In genomic region chr11:100714534-100714915, GRCm38 (mm10) we compare ENCODE assay signal across 9 mouse cellular contexts. TPM values are rescaled to one million over a fixed set of nuclear protein-coding genes. Genes with fewer than 3 reads are reported as not detected.
DNase-seq lines count a peak whose midpoint lies in the region; ATAC-seq and TF ChIP-seq lines count a peak whose summit lies in the region.
"Had no signal": no experiment of that assay in that cellular context is flagged by ENCODE, and none has a peak within 500 bp of the region (broad histone marks: within the 10 kb centered on the region; RNA-seq: fewer than 3 reads in every experiment).

No protein-coding gene starts in this region.

- DNase-seq in ES-E14 (ENCODE audit: low read depth, low spot score) = no peak
- DNase-seq in brain, adult 2 months (ENCODE audit: low read depth, low spot score) = peak; percentile 87
- peak; percentile 89 to 91 for DNase-seq in heart, postnatal 10 days
- DNase-seq in layer of hippocampus, adult 18-20 months (ENCODE audit: low spot score in 2 of 2) = peak; percentile 65 to 91
- DNase-seq in retina, postnatal 1 day = peak; percentile 74
- peak; percentile 70 to 75 for DNase-seq in urinary bladder, postnatal 36 days (ENCODE audit: low spot score in 2 of 2)

- no peak for ATAC-seq in lung, embryonic 15.5 days (ENCODE audit: borderline replicate concordance, extremely low read depth, low FRiP score, low TSS enrichment)

- H3K27ac ChIP-seq in ES-E14 (ENCODE audit: insufficient read depth, low read depth, low read length, poor library complexity, severe bottlenecking) = peak overlapping the region; percentile 84
- peak overlapping the region; percentile 69 for H3K27ac ChIP-seq in lung, embryonic 15.5 days

- peak overlapping the region; percentile 65 for H3K4me2 ChIP-seq in lung, embryonic 15.5 days

- in situ Hi-C loops in ES-E14 (cut with MboI; ENCODE audit: low sequenced_read_pairs in 2 of 2, unreplicated experiment in 2 of 2) = no loop called here

- intact Hi-C loops in heart, postnatal 10 days (cut with DNase I) = loop anchor here (1.0 to 10.0 kb wide), 4 partner anchors 22 to 350 kb away; no protein-coding TSS in a partner anchor

- H3K9ac ChIP-seq in ES-E14 (ENCODE audit: insufficient read depth, low read depth, low read length, poor library complexity, severe bottlenecking) = peak overlapping the region; percentile 72; the same call in 1 of the 2 replicates
- peak overlapping the region; percentile 48; the same call in 1 of the 2 replicates for H3K9ac ChIP-seq in lung, embryonic 15.5 days

- peaks cover 38% of the 10 kb centered on the region for H3K36me3 ChIP-seq in ES-E14 (ENCODE audit: control insufficient read depth, insufficient read depth, low read length, poor library complexity, severe bottlenecking)
- peaks cover 76% of the 10 kb centered on the region for H3K36me3 ChIP-seq in erythroblast, embryonic 14.5 days (ENCODE audit: control insufficient read depth)
- H3K36me3 ChIP-seq in lung, embryonic 15.5 days = peaks cover 42% of the 10 kb centered on the region

- H3K27me3 ChIP-seq in erythroblast, embryonic 14.5 days (ENCODE audit: control insufficient read depth) = no peaks in the 10 kb centered on the region
- H3K27me3 ChIP-seq in lung, embryonic 15.5 days = no peaks in the 10 kb centered on the region

- no peaks in the 10 kb centered on the region for H3K9me3 ChIP-seq in ES-E14 (ENCODE audit: control insufficient read depth, insufficient read depth, low read depth, low read length)
- no peaks in the 10 kb centered on the region for H3K9me3 ChIP-seq in erythroblast, embryonic 14.5 days (ENCODE audit: control insufficient read depth, low read length)
- H3K9me3 ChIP-seq in lung, embryonic 15.5 days = no peaks in the 10 kb centered on the region

- H3K4me1 ChIP-seq in ES-E14 (ENCODE audit: control insufficient read depth in 2 of 2, insufficient read depth in 2 of 2, low read length in 2 of 2, poor library complexity in 1 of 2) = peaks cover 2 to 16% of the 10 kb centered on the region in 2 experiments; a peak in 3 of 4 replicates
- peaks cover 50% of the 10 kb centered on the region for H3K4me1 ChIP-seq in erythroblast, embryonic 14.5 days (ENCODE audit: control insufficient read depth)
- peaks cover 34% of the 10 kb centered on the region for H3K4me1 ChIP-seq in lung, embryonic 15.5 days

- H3K4me3 ChIP-seq in ES-E14 (ENCODE audit: insufficient read depth in 1 of 2, low read depth in 1 of 2, low read length in 2 of 2, poor library complexity in 1 of 2, severe bottlenecking in 1 of 2) = peak overlapping the region; percentile 70 to 85
- H3K4me3 ChIP-seq in erythroblast, embryonic 14.5 days (replicated peaks) = peak overlapping the region; percentile 61
- no peak overlapping the region for H3K4me3 ChIP-seq in lung, embryonic 15.5 days
- H3K4me3 ChIP-seq: myocyte had no signal

- WGBS in lung, embryonic 15.5 days = 42% methylated on average over 6 of the region's 6 CpGs

TF ChIP-seq in ES-E14, 5 proteins besides CTCF, POLR2A, EP300 and RAD21:
- TF ChIP-seq ZNF384 (IDR thresholded peaks at IDR 0.05; ENCODE audit: low read depth, low read length) = no peak
- TF ChIP-seq CHD2 (IDR thresholded peaks at IDR 0.05; ENCODE audit: low read depth, low read length) = no peak
- TF ChIP-seq MAFK (IDR thresholded peaks at IDR 0.05; ENCODE audit: insufficient read depth, low read depth, low read length) = no peak
- peak; percentile 36; the same call in 1 of the 2 replicates for TF ChIP-seq ZC3H11A (IDR thresholded peaks at IDR 0.05; ENCODE audit: borderline replicate concordance, low read depth, low read length)

RNA-seq across cellular contexts. Expression of gene Hspb9, which starts 0.9 kb away (rescaled TPM):
- 0.49 and 1.6 TPM in 2 replicates for total RNA-seq in ES-E14 (2012; rRNA removed)
- polyA plus RNA-seq in erythroblast, embryonic 14.5 days (2012) = not detected in 2 replicates
- not detected for total RNA-seq in heart, postnatal 10 days (2021)
- total RNA-seq in layer of hippocampus, adult 18-20 months (2021) = not detected
- 0.23 and 0.32 TPM in 2 replicates for polyA plus RNA-seq in lung, embryonic 15.5 days (2015; fragmentation: Nextera tagmentation; extraction: Ambion mirVana)

RNA-seq across cellular contexts. Expression of gene Kat2a, which starts 2.3 kb away (rescaled TPM):
- 40.8 and 44.4 TPM in 2 replicates for total RNA-seq in ES-E14 (2012; rRNA removed)
- polyA plus RNA-seq in erythroblast, embryonic 14.5 days (2012) = 0.70 and 0.77 TPM in 2 replicates
- total RNA-seq in heart, postnatal 10 days (2021) = 10 to 100 TPM; 16.1 to 16.6 TPM
- total RNA-seq in layer of hippocampus, adult 18-20 months (2021) = 10 to 100 TPM; 53.9 to 58.0 TPM
- polyA plus RNA-seq in lung, embryonic 15.5 days (2015; fragmentation: Nextera tagmentation; extraction: Ambion mirVana) = 52.9 and 56.1 TPM in 2 replicates

RNA-seq across cellular contexts. Expression of gene Dhx58, which starts 10.5 kb away (rescaled TPM):
- 2.3 and 4.1 TPM in 2 replicates for total RNA-seq in ES-E14 (2012; rRNA removed)
- polyA plus RNA-seq in erythroblast, embryonic 14.5 days (2012) = 0.20 TPM in 1 of 2 replicates, not detected in the other
- total RNA-seq in heart, postnatal 10 days (2021) = under 1 TPM; 0.42 to 0.50 TPM
- total RNA-seq in layer of hippocampus, adult 18-20 months (2021) = 1 to 10 TPM; 1.4 to 2.5 TPM
- polyA plus RNA-seq in lung, embryonic 15.5 days (2015; fragmentation: Nextera tagmentation; extraction: Ambion mirVana) = 3.0 and 3.8 TPM in 2 replicates

RNA-seq across cellular contexts. Expression of gene Zfp385c, which starts 22.3 kb away (rescaled TPM):
- total RNA-seq in ES-E14 (2012; rRNA removed) = 0.09 and 0.37 TPM in 2 replicates
- not detected in 2 replicates for polyA plus RNA-seq in erythroblast, embryonic 14.5 days (2012)
- under 1 TPM; 0.30 to 0.65 TPM for total RNA-seq in heart, postnatal 10 days (2021)
- total RNA-seq in layer of hippocampus, adult 18-20 months (2021) = under 1 TPM in 1 of 2 experiments, not detected in 1; 0.37 TPM
- polyA plus RNA-seq in lung, embryonic 15.5 days (2015; fragmentation: Nextera tagmentation; extraction: Ambion mirVana) = 0.06 and 0.13 TPM in 2 replicates

RNA-seq across cellular contexts. Expression of gene Rab5c, which starts 23.5 kb away (rescaled TPM):
- total RNA-seq in ES-E14 (2012; rRNA removed) = 83.8 and 124 TPM in 2 replicates
- 80.2 and 82.1 TPM in 2 replicates for polyA plus RNA-seq in erythroblast, embryonic 14.5 days (2012)
- 10 to 100 TPM; 85.3 to 97.8 TPM for total RNA-seq in heart, postnatal 10 days (2021)
- total RNA-seq in layer of hippocampus, adult 18-20 months (2021) = 100 to 1,000 TPM; 149 to 156 TPM
- 24.4 and 26.0 TPM in 2 replicates for polyA plus RNA-seq in lung, embryonic 15.5 days (2015; fragmentation: Nextera tagmentation; extraction: Ambion mirVana)
